Mouse (Mus musculus) kidney, postnatal 0 days (tissue): ENCODE measurements at regions not wholly inside any gene's neighbourhood (a gene's known extent, or its start where the extent isn't known, plus 50 kb on each side); places are given as distances from the start of the nearest gene placed in this dataset.

Experiments used
- ATAC-seq: fragments of 200-750 bp; cut with Nextera tagmentation; replicated peaks from 2 replicates; pipeline ENCODE4 v1.8.0; 2017; ENCODE audit warnings: low read depth, moderate number of reproducible peaks, moderate TSS enrichment, moderate library complexity; ENCODE audit not compliant: low FRiP score
- DNase-seq: peaks from one replicate; pipeline ENCODE4 v3.0.0-alpha.2; 2016; ENCODE audit warnings: low spot score
- H3K27ac ChIP-seq: fragments of 300-500 bp; sonication (generic); 2 replicates; pipeline ENCODE4 v1.5.1; 2014; ENCODE audit warnings: mild to moderate bottlenecking
- H3K27me3 ChIP-seq: fragments of 300-500 bp; sonication (generic); 2 replicates; pipeline ENCODE4 v1.6.1; 2014; ENCODE audit warnings: low read length, mixed read lengths; ENCODE audit not compliant: insufficient read depth
- H3K36me3 ChIP-seq: fragments of 300-500 bp; sonication (generic); 2 replicates; pipeline ENCODE4 v1.6.1; 2014; ENCODE audit warnings: low read length, mixed read lengths; ENCODE audit not compliant: insufficient read depth
- H3K4me1 ChIP-seq: fragments of 300-500 bp; sonication (generic); replicated peaks from 2 replicates; pipeline ENCODE4 v1.6.1; 2014; ENCODE audit warnings: antibody characterized with exemption, low read length, mixed read lengths; ENCODE audit not compliant: insufficient read depth
- H3K4me2 ChIP-seq: fragments of 300-500 bp; sonication (generic); 2 replicates; pipeline ENCODE4 v1.6.1; 2014; ENCODE audit warnings: mild to moderate bottlenecking, low read length, moderate library complexity, mixed read lengths
- H3K4me3 ChIP-seq: fragments of 300-500 bp; sonication (generic); replicated peaks from 2 replicates; pipeline ENCODE4 v1.5.1; 2014; ENCODE audit warnings: low read depth, low read length
- H3K9ac ChIP-seq: fragments of 300-500 bp; sonication (generic); 2 replicates; pipeline ENCODE4 v1.6.1; 2014; ENCODE audit warnings: low read depth, low read length
- H3K9me3 ChIP-seq: fragments of 300-500 bp; sonication (generic); replicated peaks from 2 replicates; pipeline ENCODE4 v1.6.1; 2016; ENCODE audit warnings: low read length, inconsistent platforms, mixed read lengths
- CTCF ChIP-seq: IDR thresholded peaks from 2 replicates; pipeline ENCODE4 v1.5.1; 2016; ENCODE audit warnings: antibody characterized with exemption, low read depth, mild to moderate bottlenecking, moderate library complexity
- WGBS: fragments of 180-500 bp; shearing (Covaris S2); extraction: QIAGEN DNeasy Blood & Tissue Kit; methylation state at CpG from one replicate; pipeline ENCODE4 v1.1.7; 2014; 5-methylcytosine and 5-hydroxymethylcytosine counted together

- H3K9me3 ChIP-seq = no peaks in the 10 kb centered on the region
- no peak for DNase-seq
- no peak overlapping the region for H3K4me2 ChIP-seq
- TF ChIP-seq CTCF = no peak
- H3K27ac ChIP-seq = no peak overlapping the region
- H3K4me1 ChIP-seq = no peaks in the 10 kb centered on the region
- ATAC-seq = no peak
- no peaks in the 10 kb centered on the region for H3K27me3 ChIP-seq
- H3K36me3 ChIP-seq = no peaks in the 10 kb centered on the region
- H3K4me3 ChIP-seq = no peak overlapping the region
- no peak overlapping the region for H3K9ac ChIP-seq
- WGBS = 31% methylated on average over 4 of the region's 4 CpGs
These were observed 53.1 kb upstream of the Aldh1a3 start for GRCm38 (mm10) chr7:66480446-66480845.

DNA sequence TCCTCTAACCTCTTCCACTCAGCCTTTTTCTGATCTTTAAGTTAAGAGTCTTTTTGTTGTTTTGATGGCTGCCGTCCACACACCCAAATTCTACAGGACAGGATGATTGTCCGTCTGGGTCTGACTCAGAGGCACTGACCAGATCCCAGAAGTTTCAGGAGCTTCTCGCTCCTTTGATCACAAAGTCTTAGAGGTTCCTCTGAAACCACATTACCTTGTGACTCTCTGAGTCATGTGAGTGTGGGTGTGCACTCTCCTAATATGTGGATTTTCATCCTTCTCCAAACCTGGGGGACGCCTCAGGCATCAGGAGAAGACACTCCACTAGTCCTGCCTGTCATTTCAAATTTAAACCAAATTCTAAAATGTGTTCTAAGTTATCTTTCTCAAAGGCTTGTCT is 52.0 kb upstream of the Aldh1a3 start:
- DNase-seq (no peak), ATAC-seq (no peak)
- Histone ChIP-seq H3K9me3 (no peaks in the 10 kb centered on the region), H3K4me1 (no peaks in the 10 kb centered on the region), H3K27ac (no peak overlapping the region), H3K4me3 (no peak overlapping the region), H3K4me2 (no peak overlapping the region), H3K27me3 (no peaks in the 10 kb centered on the region), H3K36me3 (no peaks in the 10 kb centered on the region), H3K9ac (no peak overlapping the region)
- TF ChIP-seq CTCF = no peak
- WGBS = 83% methylated on average over 4 of the region's 4 CpGs

DNA sequence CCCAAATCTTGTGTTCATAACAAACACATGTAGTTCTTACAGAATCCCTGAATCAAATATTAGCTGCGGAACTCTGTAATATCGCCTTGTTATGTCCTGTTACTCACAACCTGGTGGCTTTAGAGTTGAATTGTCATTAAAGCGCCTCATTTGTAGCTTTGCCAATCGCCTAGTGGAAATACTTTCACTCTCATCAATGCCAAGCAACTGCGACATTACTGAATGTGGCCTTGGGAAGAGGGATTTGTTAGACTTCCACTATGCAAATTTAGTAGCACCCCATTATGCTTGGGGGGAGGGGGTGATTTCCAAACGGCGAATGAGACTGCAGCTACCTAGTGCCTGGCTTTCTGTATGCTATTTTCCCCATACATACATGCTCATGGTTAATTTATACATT is 50.8 kb upstream of the Aldh1a3 start:
- no peak for ATAC-seq
- Histone ChIP-seq H3K4me1 (no peaks in the 10 kb centered on the region), H3K36me3 (no peaks in the 10 kb centered on the region), H3K4me3 (no peak overlapping the region), H3K27ac (no peak overlapping the region), H3K9ac (no peak overlapping the region), H3K4me2 (no peak overlapping the region), H3K9me3 (no peaks in the 10 kb centered on the region), H3K27me3 (no peaks in the 10 kb centered on the region)
- TF ChIP-seq CTCF = no peak
- DNase-seq = no peak
- WGBS = 80% methylated on average over 7 of the region's 7 CpGs

- no peak overlapping the region for H3K9ac ChIP-seq
- no peaks in the 10 kb centered on the region for H3K4me1 ChIP-seq
- H3K9me3 ChIP-seq = no peaks in the 10 kb centered on the region
- whole genome bisulfite sequencing = 61% methylated on average over 5 of the region's 5 CpGs
- TF ChIP-seq CTCF = no peak
- H3K27me3 ChIP-seq = no peaks in the 10 kb centered on the region
- DNase-seq (peak; percentile 47), ATAC-seq (peak; percentile 65; the same call in 1 of the 2 replicates)
- H3K4me3 ChIP-seq = no peak overlapping the region
- H3K27ac ChIP-seq = no peak overlapping the region
- no peak overlapping the region for H3K4me2 ChIP-seq
- no peaks in the 10 kb centered on the region for H3K36me3 ChIP-seq
These were observed 50.2 kb upstream of the Aldh1a3 start for GRCm38 (mm10) chr7:66477475-66477874.
